ENCODE assay signal across 19 mouse cellular contexts in the genomic region with DNA sequence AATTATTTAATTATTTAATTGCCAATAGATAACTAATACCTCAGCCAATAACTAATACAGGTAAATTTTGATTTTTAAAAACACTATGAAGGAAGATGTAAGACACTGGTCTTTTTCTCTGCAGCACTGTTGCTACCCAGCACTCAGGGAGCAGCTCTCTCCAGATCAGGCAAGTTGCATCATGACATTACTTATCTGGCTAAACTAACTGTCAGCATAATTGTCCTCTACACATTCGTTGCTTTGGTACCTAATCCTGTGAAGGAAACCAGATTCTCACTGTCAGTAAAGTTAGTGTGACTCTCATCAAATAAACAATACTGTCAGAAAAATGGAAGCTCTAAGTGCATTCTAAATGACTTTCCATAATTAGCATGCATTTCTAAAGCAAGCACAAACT. TPM values are rescaled to one million over a fixed set of nuclear protein-coding genes. Genes with fewer than 3 reads are reported as not detected.
A peak's percentile ranks its signal among the peaks of the same experiment; 100 is the strongest.
DNase-seq lines count a peak whose midpoint lies in the region; ATAC-seq and TF ChIP-seq lines count a peak whose summit lies in the region.
"Had no signal": no experiment of that assay in that cellular context is flagged by ENCODE, and none has a peak within 500 bp of the region (broad histone marks: within the 10 kb centered on the region; RNA-seq: fewer than 3 reads in every experiment).

No protein-coding gene starts in this region.

- H3K9me3 ChIP-seq in heart, embryonic 13.5 days = no peaks in the 10 kb centered on the region
- no peaks in the 10 kb centered on the region for H3K9me3 ChIP-seq in lung, embryonic 14.5 days (ENCODE audit: low read depth, low read length)
- H3K9me3 ChIP-seq: forebrain, embryonic 13.5 days; limb, embryonic 15.5 days; liver, embryonic 15.5 days; midbrain, embryonic 15.5 days had no signal

- no peak overlapping the region for H3K9ac ChIP-seq in heart, embryonic 13.5 days
- no peak overlapping the region for H3K9ac ChIP-seq in lung, embryonic 14.5 days
- H3K9ac ChIP-seq: forebrain, embryonic 13.5 days; limb, embryonic 15.5 days; liver, embryonic 15.5 days; midbrain, embryonic 15.5 days had no signal

- 0% methylated on average over 1 of the region's 1 CpGs for WGBS in heart, embryonic 13.5 days
- WGBS in lung, embryonic 14.5 days = 7% methylated on average over 1 of the region's 1 CpGs

- no peak for ATAC-seq in heart, embryonic 13.5 days (ENCODE audit: extremely low read depth, insufficient number of reproducible peaks, low FRiP score, low TSS enrichment)
- peak; percentile 54 for ATAC-seq in lung, embryonic 14.5 days (ENCODE audit: insufficient read depth)
- ATAC-seq: midbrain, embryonic 15.5 days had no signal

- TF ChIP-seq CTCF in lung, embryonic 14.5 days (IDR thresholded peaks at IDR 0.05; ENCODE audit: low read depth) = no peak

- no peak for DNase-seq in heart, adult 18-20 months
- no peak for DNase-seq in lung, embryonic 14.5 days
- DNase-seq in lung, adult 18-20 months = no peak
- no peak for DNase-seq in kidney, adult 11 months
- no peak for DNase-seq in gastrocnemius, postnatal 14 days
- DNase-seq: adrenal gland, postnatal 14 days; kidney, adult 18-20 months; layer of hippocampus, postnatal 36 days; right cerebral cortex, postnatal 25 days; thymus, adult 2 months had no signal

- intact Hi-C loops in gastrocnemius, postnatal 14 days (cut with DNase I; ENCODE audit: low total_unique reads) = no loop called here

- H3K4me1 ChIP-seq in heart, embryonic 13.5 days = peaks cover 23% of the 10 kb centered on the region
- no peaks in the 10 kb centered on the region for H3K4me1 ChIP-seq in lung, embryonic 14.5 days (ENCODE audit: insufficient read depth)
- H3K4me1 ChIP-seq in brown adipose tissue, adult 24 weeks (ENCODE audit: control insufficient read depth, insufficient read depth, insufficient read length, low read length) = peaks cover 18% of the 10 kb centered on the region
- H3K4me1 ChIP-seq: liver, embryonic 15.5 days had no signal

- no peaks in the 10 kb centered on the region for H3K27me3 ChIP-seq in heart, embryonic 13.5 days (replicated peaks)
- no peaks in the 10 kb centered on the region for H3K27me3 ChIP-seq in lung, embryonic 14.5 days (ENCODE audit: insufficient read depth, low read length)
- H3K27me3 ChIP-seq: forebrain, embryonic 13.5 days; limb, embryonic 15.5 days; liver, embryonic 15.5 days; midbrain, embryonic 15.5 days had no signal

- H3K27ac ChIP-seq in heart, embryonic 13.5 days (replicated peaks) = peak overlapping the region; percentile 6
- H3K27ac ChIP-seq in lung, embryonic 14.5 days (ENCODE audit: low read depth) = no peak overlapping the region
- peak overlapping the region; percentile 69 for H3K27ac ChIP-seq in brown adipose tissue, adult 24 weeks (replicated peaks; ENCODE audit: low read depth, low read length)
- H3K27ac ChIP-seq: kidney, postnatal 0 days; liver, embryonic 15.5 days; midbrain, embryonic 15.5 days had no signal

- H3K4me2 ChIP-seq in heart, embryonic 13.5 days = no peak overlapping the region
- no peak overlapping the region for H3K4me2 ChIP-seq in lung, embryonic 14.5 days
- H3K4me2 ChIP-seq: forebrain, embryonic 13.5 days; limb, embryonic 15.5 days; liver, embryonic 15.5 days; midbrain, embryonic 15.5 days had no signal

- no peak overlapping the region for H3K4me3 ChIP-seq in heart, embryonic 13.5 days
- no peak overlapping the region for H3K4me3 ChIP-seq in lung, embryonic 14.5 days (ENCODE audit: low read depth, low read length)
- H3K4me3 ChIP-seq in brown adipose tissue, adult 24 weeks (ENCODE audit: insufficient read depth, low read depth, low read length) = no peak overlapping the region
- H3K4me3 ChIP-seq: erythroblast, embryonic 14.5 days; forebrain, embryonic 13.5 days; limb, embryonic 15.5 days; liver, embryonic 15.5 days; midbrain, embryonic 15.5 days; myocyte had no signal

- no peaks in the 10 kb centered on the region for H3K36me3 ChIP-seq in heart, embryonic 13.5 days
- no peaks in the 10 kb centered on the region for H3K36me3 ChIP-seq in lung, embryonic 14.5 days (ENCODE audit: insufficient read depth)
- H3K36me3 ChIP-seq: limb, embryonic 15.5 days; midbrain, embryonic 15.5 days had no signal

RNA-seq across cellular contexts. Expression of a gene that starts 10.8 kb away (rescaled TPM):
- 7.8 and 8.4 TPM in 2 replicates for polyA plus RNA-seq in heart, embryonic 13.5 days (2015; fragmentation: Nextera tagmentation; extraction: Ambion mirVana)
- 1 to 10 TPM; 1.6 to 2.1 TPM for total RNA-seq in heart, adult 18-20 months (2021)
- 13.4 and 14.2 TPM in 2 replicates for polyA plus RNA-seq in lung, embryonic 14.5 days (2014; fragmentation: Nextera tagmentation; extraction: Ambion mirVana)
- polyA plus RNA-seq in brown adipose tissue, adult 24 weeks (2012; ENCODE audit: insufficient read depth, insufficient read length, missing spikeins) = 15.0 and 19.7 TPM in 2 replicates
- total RNA-seq in gastrocnemius, postnatal 14 days (2021) = 1 to 10 TPM; 2.6 to 2.9 TPM
- polyA plus RNA-seq: erythroblast, embryonic 14.5 days had no signal
